Mouse (Mus musculus): ENCODE measurements around the gene Acat2.

GRCm38 (mm10) chr17:12942459-12943162, 17.9 kb downstream of the Acat2 start:
- no peak for TF ChIP-seq CTCF (IDR thresholded peaks at IDR 0.05; ENCODE audit: insufficient read depth, low read depth, low read length)
- no peak for TF ChIP-seq POLR2A (IDR thresholded peaks at IDR 0.05; ENCODE audit: insufficient read depth, low read depth, low read length)
